Mouse (Mus musculus): ENCODE results near the gene Klf12. TPM values are rescaled to one million over a fixed set of nuclear protein-coding genes. Genes with fewer than 3 reads are reported as not detected.
A peak's percentile ranks its signal among the peaks of the same experiment; 100 is the strongest.

The Klf12 gene
- total RNA-seq, 2 experiments from 2014 or later = 9.6 to 10.2 TPM

- intact Hi-C loops (cut with DNase I; ENCODE audit: low total_unique reads) = no loop called here
- no peak for DNase-seq
Measured at GRCm38 (mm10) chr14:100239874-100240273, 44.6 kb downstream of the Klf12 start.

- no peak for DNase-seq
- intact Hi-C loops (cut with DNase I; ENCODE audit: low total_unique reads) = no loop called here
Measured at GRCm38 (mm10) chr14:100236757-100237156, 47.7 kb downstream of the Klf12 start.

- intact Hi-C loops (cut with DNase I; ENCODE audit: low total_unique reads) = no loop called here
- DNase-seq = no peak
Measured at GRCm38 (mm10) chr14:100235746-100236145, 48.7 kb downstream of the Klf12 start.

GRCm38 (mm10) chr14:100231384-100231783 lies 53.1 kb downstream of the Klf12 start:
- intact Hi-C loops (cut with DNase I; ENCODE audit: low total_unique reads) = no loop called here
- no peak for DNase-seq

GRCm38 (mm10) chr14:100228120-100228519 lies 56.4 kb downstream of the Klf12 start:
- intact Hi-C loops (cut with DNase I; ENCODE audit: low total_unique reads) = no loop called here

GRCm38 (mm10) chr14:100227717-100228116 lies 56.8 kb downstream of the Klf12 start:
- intact Hi-C loops (cut with DNase I; ENCODE audit: low total_unique reads) = no loop called here
- no peak for DNase-seq

More at GRCm38 (mm10) chr14:100228120-100228519, 56.4 kb downstream of the Klf12 start:
- DNase-seq = no peak

- DNase-seq = no peak
- intact Hi-C loops (cut with DNase I; ENCODE audit: low total_unique reads) = no loop called here
Measured at GRCm38 (mm10) chr14:100224151-100224550, 60.3 kb downstream of the Klf12 start.

- no peak for DNase-seq
- intact Hi-C loops (cut with DNase I; ENCODE audit: low total_unique reads) = no loop called here
Measured at GRCm38 (mm10) chr14:100222260-100222659, 62.2 kb downstream of the Klf12 start.

- intact Hi-C loops (cut with DNase I; ENCODE audit: low total_unique reads) = no loop called here
- no peak for DNase-seq
Measured at GRCm38 (mm10) chr14:100215213-100215785, 69.2 kb downstream of the Klf12 start.

- peak; percentile 36 for DNase-seq
- intact Hi-C loops (cut with DNase I; ENCODE audit: low total_unique reads) = no loop called here
Measured at GRCm38 (mm10) chr14:100213066-100213465, 71.4 kb downstream of the Klf12 start.

- intact Hi-C loops (cut with DNase I; ENCODE audit: low total_unique reads) = no loop called here
- no peak for DNase-seq
Measured at GRCm38 (mm10) chr14:100211826-100212117, 72.7 kb downstream of the Klf12 start.

GRCm38 (mm10) chr14:100211036-100211825 lies 73.2 kb downstream of the Klf12 start:
- intact Hi-C loops (cut with DNase I; ENCODE audit: low total_unique reads) = no loop called here
- DNase-seq = peak; percentile 67

GRCm38 (mm10) chr14:100209814-100210419 lies 74.6 kb downstream of the Klf12 start:
- intact Hi-C loops (cut with DNase I; ENCODE audit: low total_unique reads) = no loop called here
- no peak for DNase-seq

- intact Hi-C loops (cut with DNase I; ENCODE audit: low total_unique reads) = no loop called here
- no peak for DNase-seq
Measured at GRCm38 (mm10) chr14:100207081-100207480, 77.4 kb downstream of the Klf12 start.

- intact Hi-C loops (cut with DNase I; ENCODE audit: low total_unique reads) = no loop called here
- DNase-seq = no peak
Measured at GRCm38 (mm10) chr14:100206207-100206606, 78.3 kb downstream of the Klf12 start.

- intact Hi-C loops (cut with DNase I; ENCODE audit: low total_unique reads) = no loop called here
- no peak for DNase-seq
Measured at GRCm38 (mm10) chr14:100200058-100200688, 84.3 kb downstream of the Klf12 start.

GRCm38 (mm10) chr14:100198636-100199035 lies 85.8 kb downstream of the Klf12 start:
- intact Hi-C loops (cut with DNase I; ENCODE audit: low total_unique reads) = no loop called here

GRCm38 (mm10) chr14:100197199-100197598 lies 87.3 kb downstream of the Klf12 start:
- intact Hi-C loops (cut with DNase I; ENCODE audit: low total_unique reads) = no loop called here
- DNase-seq = no peak

More at GRCm38 (mm10) chr14:100198636-100199035, 85.8 kb downstream of the Klf12 start:
- DNase-seq = no peak

GRCm38 (mm10) chr14:100189490-100190197 lies 94.8 kb downstream of the Klf12 start:
- intact Hi-C loops (cut with DNase I; ENCODE audit: low total_unique reads) = no loop called here

GRCm38 (mm10) chr14:100187372-100187771 lies 97.1 kb downstream of the Klf12 start:
- intact Hi-C loops (cut with DNase I; ENCODE audit: low total_unique reads) = no loop called here

More at GRCm38 (mm10) chr14:100189490-100190197, 94.8 kb downstream of the Klf12 start:
- no peak for DNase-seq

More at GRCm38 (mm10) chr14:100187372-100187771, 97.1 kb downstream of the Klf12 start:
- no peak for DNase-seq
